Mouse (Mus musculus): ENCODE measurements around the gene Kmt2b.

Gene Kmt2b

DNA sequence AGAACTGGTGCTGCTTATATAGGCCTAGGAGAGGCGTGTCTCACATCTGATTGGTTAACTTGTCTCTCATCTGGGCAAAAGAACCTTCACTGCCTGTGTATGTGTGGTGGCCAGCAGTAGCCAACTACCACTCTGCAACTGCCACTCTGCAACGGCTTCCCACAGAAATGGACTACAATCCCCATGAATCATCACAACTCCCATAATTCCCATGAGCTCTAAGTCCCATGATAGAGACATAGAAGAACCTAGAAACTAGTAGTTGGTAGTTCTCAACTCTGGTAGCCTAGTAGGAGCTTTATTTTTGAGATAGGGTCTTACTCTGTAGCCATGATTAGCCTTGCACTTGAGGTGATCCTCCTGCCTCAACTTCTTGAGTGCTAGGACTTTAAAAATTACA lies 38.6 kb downstream of the Kmt2b start:
- DNase-seq (ENCODE audit: extremely low spot score, low read depth, low spot score): no peak

DNA sequence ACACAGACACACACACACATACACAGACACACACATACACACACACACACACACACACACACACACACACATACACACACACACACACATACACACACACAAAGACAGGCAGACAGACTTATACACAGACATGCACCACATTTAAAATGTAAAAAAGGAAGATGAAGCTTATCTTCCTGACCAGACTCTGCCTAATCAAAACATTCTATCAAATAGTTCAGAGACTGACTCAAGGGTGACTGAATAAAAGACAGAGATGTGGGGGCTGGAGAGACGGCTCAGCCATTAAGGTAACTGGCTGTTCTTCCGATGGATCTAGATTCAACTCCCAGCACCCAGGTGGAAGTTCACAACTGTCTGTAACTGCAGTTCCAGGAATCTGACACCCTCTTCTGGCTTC lies 44.2 kb downstream of the Kmt2b start:
- DNase-seq (ENCODE audit: extremely low spot score, low read depth, low spot score): no peak

DNA sequence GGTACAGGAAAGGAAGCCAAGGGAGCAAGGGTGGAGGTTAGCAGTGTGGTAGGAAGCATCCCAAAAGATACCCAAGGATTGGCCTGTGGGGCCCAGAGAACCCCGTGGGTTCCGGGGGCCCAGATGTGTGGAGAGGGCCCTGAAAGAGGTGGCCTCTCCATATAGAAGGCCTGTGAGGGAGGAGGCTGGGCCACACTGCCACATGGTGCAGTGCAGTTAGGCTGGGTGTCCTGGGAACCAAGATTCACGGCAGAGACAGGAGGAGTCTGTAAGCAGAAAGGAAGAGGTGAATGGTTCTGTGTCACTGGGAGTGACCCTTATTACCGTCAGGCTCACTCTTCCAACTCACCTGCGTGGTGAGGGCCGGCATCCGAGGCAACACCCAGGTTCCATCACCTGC lies 48.0 kb downstream of the Kmt2b start:
- DNase-seq (ENCODE audit: extremely low spot score, low read depth, low spot score): no peak

DNA sequence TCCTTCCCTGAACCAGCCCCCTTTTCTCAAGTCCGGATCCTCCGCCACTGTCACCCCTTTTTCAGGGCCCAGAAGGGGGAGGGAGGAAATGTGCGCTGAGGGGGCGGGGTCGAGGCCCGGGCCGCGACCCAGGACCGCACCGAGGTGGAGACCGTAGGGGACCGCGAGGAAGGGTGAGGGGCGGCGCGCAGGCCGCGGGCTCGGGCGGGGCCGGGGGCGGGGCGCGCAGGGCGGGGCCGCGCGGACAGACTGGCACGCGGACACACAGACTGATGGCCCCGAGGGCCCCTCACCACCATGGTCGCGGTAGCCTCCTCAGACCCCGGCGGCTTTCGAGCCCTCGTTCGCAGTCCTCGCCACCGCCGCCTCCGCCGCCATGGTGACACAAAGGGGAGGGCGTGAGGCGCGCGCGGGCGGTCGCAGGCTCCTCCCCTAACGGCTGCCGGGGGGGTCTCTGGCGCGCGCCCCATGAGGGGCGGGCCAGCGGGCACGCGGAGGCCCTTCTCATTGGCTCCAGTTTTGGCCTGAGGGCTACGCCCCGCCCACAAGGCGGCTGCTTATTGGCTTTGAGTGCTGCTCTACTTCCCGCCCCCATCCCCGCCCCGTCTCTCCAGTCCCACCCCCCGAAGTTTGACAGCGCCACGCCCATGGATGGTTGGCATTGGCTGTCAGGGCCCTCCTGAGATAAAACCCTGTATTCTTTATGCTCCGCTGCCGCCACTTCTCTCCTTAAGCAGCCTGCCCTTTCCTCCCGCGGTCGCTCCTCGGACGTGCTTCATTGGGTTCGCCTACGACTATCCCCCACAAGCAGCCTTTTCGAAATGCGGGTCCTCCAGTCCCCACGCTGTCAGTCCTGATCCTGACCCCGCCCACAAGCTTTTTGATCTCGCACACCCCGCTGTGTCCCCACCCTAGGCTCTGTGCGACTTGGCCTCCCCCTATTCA lies 53.6 kb downstream of the Kmt2b start, which contains the start of gene Arhgap33:
TSS of gene Arhgap33 (minus strand) at position 428 of the 945 bp plus-strand sequence.
- DNase-seq (ENCODE audit: extremely low spot score, low read depth, low spot score): peak; percentile 92

DNA sequence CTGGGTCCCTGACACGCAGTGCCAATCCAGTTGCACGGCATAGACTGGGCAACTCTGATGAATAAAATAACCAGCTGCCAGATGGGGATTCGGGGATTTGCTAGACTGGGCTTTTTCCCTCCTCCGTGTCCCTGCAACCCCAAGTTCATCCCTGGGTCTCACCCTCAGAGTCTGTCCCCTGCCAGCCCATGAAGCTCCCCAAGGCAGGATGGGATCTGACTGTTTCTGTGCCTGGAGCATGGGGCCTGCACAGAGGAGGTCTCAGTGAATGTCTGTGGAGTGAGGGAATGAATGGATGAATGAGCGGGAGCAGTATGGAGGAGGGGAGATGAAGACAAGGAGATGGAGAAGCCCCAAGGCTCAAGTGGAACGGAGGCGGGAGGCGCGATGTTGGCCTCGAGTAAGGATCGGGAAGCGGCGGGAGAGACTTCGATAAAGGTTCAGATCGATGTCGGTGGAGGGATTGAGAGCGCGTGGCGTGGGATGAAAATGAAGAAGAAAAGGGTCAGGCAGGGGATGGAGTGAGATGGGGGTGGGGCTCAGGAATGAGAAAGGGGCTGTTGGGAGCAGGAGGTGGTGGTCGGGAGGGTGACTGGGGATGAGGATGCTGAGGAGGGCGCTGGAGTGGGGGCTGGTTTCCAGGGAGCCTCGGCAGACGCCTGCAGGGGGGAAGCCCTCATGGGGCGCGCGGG lies 54.4 kb downstream of the Kmt2b start:
- DNase-seq (ENCODE audit: extremely low spot score, low read depth, low spot score): no peak

DNA sequence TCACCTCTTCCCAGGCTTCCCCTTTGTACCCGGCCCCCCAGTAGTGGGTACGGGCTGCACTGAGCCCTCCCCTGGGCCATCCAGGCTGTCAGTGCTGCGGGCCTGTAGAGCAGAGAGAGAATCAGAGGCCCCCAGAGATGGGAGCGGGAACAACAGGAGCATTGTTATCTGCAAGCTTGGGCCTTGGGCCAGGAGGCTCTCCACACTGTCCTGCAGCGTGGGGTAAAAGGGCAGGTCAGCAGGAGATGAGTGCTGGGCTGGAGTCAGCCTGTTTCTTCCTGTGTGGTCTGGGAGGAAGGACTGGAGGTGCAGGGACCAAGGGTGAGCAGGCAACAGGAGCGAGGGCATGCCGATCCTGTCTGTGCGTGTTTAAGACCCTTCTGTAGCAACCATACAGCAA lies 55.6 kb downstream of the Kmt2b start:
- DNase-seq (ENCODE audit: extremely low spot score, low read depth, low spot score): no peak

DNA sequence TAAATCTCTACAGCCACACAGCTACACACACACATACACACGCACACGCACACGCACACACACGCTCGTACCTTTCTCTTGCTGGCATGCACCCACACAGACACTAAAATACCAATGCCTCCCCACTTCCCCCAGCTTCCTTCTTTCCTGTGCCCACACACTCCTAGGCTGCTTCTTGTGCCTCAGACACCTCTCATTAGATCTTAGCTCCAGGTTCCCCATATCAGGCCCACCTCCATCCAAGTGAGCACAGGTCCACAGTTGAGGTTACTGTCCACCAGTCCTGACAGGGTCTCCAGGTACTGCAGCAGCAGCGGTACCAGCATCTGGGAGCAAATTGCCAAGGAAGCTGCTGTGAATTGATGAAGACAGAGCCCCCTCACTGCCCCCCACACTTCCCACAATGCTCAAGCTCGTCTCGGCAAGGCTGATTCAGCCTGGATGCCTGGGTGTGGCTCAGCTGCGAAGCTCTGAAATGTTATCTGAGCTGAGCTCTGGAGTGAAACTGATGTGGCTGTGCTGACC lies 57.2 kb downstream of the Kmt2b start:
- DNase-seq (ENCODE audit: extremely low spot score, low read depth, low spot score): no peak

DNA sequence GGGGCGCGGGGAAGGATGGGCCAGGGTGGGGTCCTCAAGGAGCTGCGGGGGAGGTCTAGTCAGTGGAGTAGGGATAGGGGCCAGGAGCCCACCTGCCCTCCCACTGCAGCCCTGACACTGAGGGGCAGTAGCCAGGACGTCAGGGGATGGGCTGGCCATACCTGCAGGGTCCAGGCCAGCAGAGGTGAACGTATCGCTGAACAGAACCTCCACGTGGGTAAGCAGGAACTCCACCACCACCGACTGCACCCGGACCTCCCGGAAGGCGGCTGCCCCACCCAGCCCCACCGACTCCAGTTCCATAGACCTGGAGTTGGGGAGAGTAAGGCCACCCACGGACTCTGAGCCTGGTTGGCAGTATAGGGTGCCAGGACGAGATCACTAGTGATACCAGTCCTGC lies 61.5 kb downstream of the Kmt2b start:
- DNase-seq (ENCODE audit: extremely low spot score, low read depth, low spot score): no peak

DNA sequence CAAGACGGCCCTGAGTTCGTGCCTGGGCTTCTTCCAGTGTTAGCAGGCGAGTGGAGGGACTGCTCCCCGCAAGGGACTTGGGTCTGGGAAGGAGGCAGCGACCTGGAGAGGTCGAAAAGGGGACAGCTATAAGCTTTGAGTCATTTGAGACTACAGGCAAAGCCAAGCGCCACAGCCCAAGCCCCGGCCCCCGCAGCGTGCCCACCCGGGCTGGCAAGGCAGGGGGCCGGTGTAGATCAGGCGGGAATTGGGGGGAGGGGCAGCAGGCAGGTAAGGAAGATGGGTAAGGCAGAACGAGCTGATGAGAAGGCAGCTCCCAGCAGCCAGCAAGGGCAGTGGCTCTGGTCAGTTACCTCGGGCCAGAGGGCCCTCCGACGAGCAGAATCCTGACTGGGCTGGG lies 62.1 kb downstream of the Kmt2b start:
- DNase-seq (ENCODE audit: extremely low spot score, low read depth, low spot score): no peak

DNA sequence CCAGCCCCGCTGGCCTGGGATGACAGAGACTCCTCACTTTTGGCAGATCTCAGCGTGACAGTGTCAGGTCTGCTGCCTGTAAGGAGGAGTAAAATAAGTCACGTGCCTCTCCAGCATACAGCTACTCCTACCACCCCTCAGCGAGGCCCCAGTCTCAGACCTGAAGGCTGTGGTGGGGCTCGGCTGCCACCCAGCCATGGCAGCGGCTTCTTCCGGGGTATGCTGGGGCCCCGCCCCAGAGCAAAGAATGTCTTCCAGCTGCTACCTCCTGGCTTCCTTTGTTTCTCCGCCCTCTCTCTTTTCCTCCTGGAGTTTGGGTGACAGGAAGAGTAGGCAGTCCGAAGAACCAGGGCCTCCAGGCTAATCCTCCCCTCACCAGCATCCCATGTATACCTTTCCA lies 62.6 kb downstream of the Kmt2b start:
- DNase-seq (ENCODE audit: extremely low spot score, low read depth, low spot score): no peak

DNA sequence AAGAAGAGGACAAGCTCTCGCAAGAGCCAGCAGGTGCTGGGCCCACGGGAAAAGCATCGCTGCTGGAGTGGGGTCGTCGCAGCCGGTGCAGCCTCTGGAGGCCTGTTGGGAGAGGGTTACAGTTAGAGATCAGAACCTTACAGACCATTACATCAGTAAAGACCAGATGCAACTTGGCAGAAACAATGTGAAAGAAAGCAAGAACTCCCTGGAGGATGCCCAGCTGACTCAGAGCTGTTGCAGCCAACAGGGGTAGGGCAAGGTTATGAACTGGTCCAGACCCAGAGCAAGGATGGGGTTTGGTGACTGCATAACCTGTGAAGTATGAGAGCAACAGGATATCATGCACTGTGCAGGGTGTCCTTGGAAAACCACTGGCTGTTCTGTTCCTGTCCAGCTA lies 64.0 kb downstream of the Kmt2b start:
- no peak for DNase-seq (ENCODE audit: extremely low spot score, low read depth, low spot score)

DNA sequence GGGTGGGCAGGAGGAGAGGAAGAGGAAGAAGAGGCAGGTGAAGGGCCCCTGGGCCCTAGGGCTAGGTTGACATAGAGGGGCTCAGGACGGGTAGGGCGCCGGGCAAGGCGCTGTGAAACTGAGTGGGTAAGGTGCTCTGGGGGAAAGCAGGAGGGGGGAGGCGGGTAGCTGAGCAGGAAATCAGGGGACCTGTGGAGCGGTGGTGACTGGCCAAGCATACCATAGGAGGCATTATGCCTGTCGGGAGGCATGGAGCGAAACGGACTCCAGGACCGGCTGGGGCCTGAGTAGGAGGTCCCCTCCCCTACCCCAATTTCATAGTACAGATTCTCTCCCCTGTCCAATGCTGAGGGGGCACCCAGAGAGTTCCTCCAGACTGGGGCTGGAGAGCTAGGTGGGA lies 65.7 kb downstream of the Kmt2b start:
- no peak for DNase-seq (ENCODE audit: extremely low spot score, low read depth, low spot score)

DNA sequence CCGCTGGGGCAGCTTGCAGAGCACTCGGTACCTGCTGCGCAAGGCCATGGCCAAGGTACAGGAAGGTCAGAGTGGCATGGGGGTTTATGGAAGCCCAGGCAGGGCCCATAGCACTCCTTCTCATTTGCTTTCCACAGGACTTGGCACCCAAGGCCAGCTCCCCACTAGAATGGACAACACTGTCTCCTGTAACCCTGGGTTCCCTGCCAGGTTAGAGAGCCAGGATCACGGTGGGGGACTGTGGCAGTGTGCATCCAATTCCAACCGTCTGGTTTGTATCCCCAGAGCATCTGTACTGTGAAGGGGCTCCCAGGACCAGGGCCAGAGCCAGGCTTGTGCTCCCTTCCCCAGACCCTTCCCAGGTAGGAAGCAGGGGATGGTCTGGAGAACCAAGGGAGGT lies 67.7 kb downstream of the Kmt2b start:
- DNase-seq (ENCODE audit: extremely low spot score, low read depth, low spot score): no peak

DNA sequence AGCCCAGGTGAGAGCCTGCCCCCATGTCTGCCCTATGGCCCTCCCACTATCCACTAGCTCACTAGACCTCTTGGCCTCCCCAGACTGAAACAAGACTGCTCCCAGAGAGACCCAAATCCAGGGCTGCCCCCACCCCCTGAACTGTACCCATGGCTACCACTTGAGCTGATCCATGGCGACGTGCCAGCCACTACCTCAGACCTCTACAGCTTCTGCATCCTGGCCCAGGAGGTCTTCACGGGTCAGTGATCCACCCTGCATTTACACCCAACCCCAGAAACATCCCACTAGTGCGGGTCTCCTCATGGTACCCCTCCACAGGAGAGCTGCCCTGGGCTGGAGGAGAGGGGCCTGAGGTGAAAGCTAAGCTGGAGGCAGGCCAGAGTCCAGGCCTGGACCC lies 68.1 kb downstream of the Kmt2b start:
- no peak for DNase-seq (ENCODE audit: extremely low spot score, low read depth, low spot score)

Data from hindlimb bud, embryonic 11.5 days (tissue).